In genomic region chr11:118170333-118170732, GRCm38 (mm10) we compare ENCODE assay signal across 20 mouse cellular contexts. TPM values are rescaled to one million over a fixed set of nuclear protein-coding genes. Genes with fewer than 3 reads are reported as not detected.
DNase-seq lines count a peak whose midpoint lies in the region; ATAC-seq lines count a peak whose summit lies in the region.
"Had no signal": no experiment of that assay in that cellular context is flagged by ENCODE, and none has a peak within 500 bp of the region (broad histone marks: within the 10 kb centered on the region; RNA-seq: fewer than 3 reads in every experiment).

No protein-coding gene starts in this region.

- 49% methylated on average over 5 of the region's 5 CpGs for WGBS in heart, embryonic 15.5 days
- 79% methylated on average over 5 of the region's 5 CpGs for WGBS in heart, embryonic 11.5 days (ENCODE audit: insufficient replicate concordance)
- 91% methylated on average over 5 of the region's 5 CpGs for WGBS in kidney, embryonic 16.5 days
- WGBS in forebrain, embryonic 14.5 days: 93% methylated on average over 5 of the region's 5 CpGs

- H3K36me3 ChIP-seq in heart, embryonic 15.5 days: peaks cover 24% of the 10 kb centered on the region; the same call in 1 of the 2 replicates
- peaks cover 4% of the 10 kb centered on the region for H3K36me3 ChIP-seq in heart, embryonic 11.5 days (ENCODE audit: control insufficient read depth, insufficient read depth, low read length)
- peaks cover 29% of the 10 kb centered on the region for H3K36me3 ChIP-seq in kidney, embryonic 16.5 days (ENCODE audit: insufficient read depth, low read length)
- H3K36me3 ChIP-seq in forebrain, embryonic 14.5 days (ENCODE audit: control insufficient read depth, insufficient read depth, low read length): peaks cover 50% of the 10 kb centered on the region

- H3K9me3 ChIP-seq in heart, embryonic 15.5 days (replicated peaks): no peaks in the 10 kb centered on the region
- H3K9me3 ChIP-seq in heart, embryonic 11.5 days (replicated peaks; ENCODE audit: control insufficient read depth, low read length): no peaks in the 10 kb centered on the region
- H3K9me3 ChIP-seq in kidney, embryonic 16.5 days (ENCODE audit: low read length): no peaks in the 10 kb centered on the region
- H3K9me3 ChIP-seq in forebrain, embryonic 14.5 days (replicated peaks; ENCODE audit: control insufficient read depth, low read length): no peaks in the 10 kb centered on the region
- H3K9me3 ChIP-seq: embryonic facial prominence, embryonic 15.5 days; forebrain, embryonic 15.5 days; limb, embryonic 13.5 days; liver, embryonic 12.5 days; midbrain, embryonic 10.5 days had no signal

- DNase-seq in cerebellum, adult 11 months: peak; percentile 50
- peak; percentile 66 to 70 for DNase-seq in cerebellum, postnatal 36 days
- DNase-seq in right cerebral cortex, postnatal 25 days: no peak
- DNase-seq in forebrain, embryonic 14.5 days (ENCODE audit: low spot score): no peak
- DNase-seq: adrenal gland, postnatal 10 days; kidney, postnatal 36 days; lung, adult 18-20 months; lung, postnatal 10 days; right cerebral cortex, postnatal 14 days had no signal

- H3K4me2 ChIP-seq in heart, embryonic 15.5 days: no peak overlapping the region
- H3K4me2 ChIP-seq in heart, embryonic 11.5 days: no peak overlapping the region
- H3K4me2 ChIP-seq in kidney, embryonic 16.5 days (replicated peaks; ENCODE audit: low read depth, low read length): no peak overlapping the region
- H3K4me2 ChIP-seq in forebrain, embryonic 14.5 days (ENCODE audit: low read length): no peak overlapping the region
- H3K4me2 ChIP-seq: embryonic facial prominence, embryonic 15.5 days; forebrain, embryonic 15.5 days; limb, embryonic 13.5 days; liver, embryonic 12.5 days had no signal

- peak overlapping the region; percentile 74 for H3K27ac ChIP-seq in heart, embryonic 15.5 days
- H3K27ac ChIP-seq in heart, embryonic 11.5 days (ENCODE audit: low read depth, low read length): no peak overlapping the region
- H3K27ac ChIP-seq in kidney, embryonic 16.5 days (ENCODE audit: low read length): no peak overlapping the region
- H3K27ac ChIP-seq in forebrain, embryonic 14.5 days (ENCODE audit: low read depth, low read length): no peak overlapping the region
- H3K27ac ChIP-seq: embryonic facial prominence, embryonic 15.5 days; forebrain, embryonic 15.5 days; hindbrain, postnatal 0 days; limb, embryonic 13.5 days; liver, embryonic 12.5 days; midbrain, embryonic 10.5 days had no signal

- no peak overlapping the region for H3K9ac ChIP-seq in heart, embryonic 15.5 days
- H3K9ac ChIP-seq in heart, embryonic 11.5 days (ENCODE audit: low read depth, low read length): no peak overlapping the region
- no peak overlapping the region for H3K9ac ChIP-seq in kidney, embryonic 16.5 days (replicated peaks; ENCODE audit: low read length)
- H3K9ac ChIP-seq in forebrain, embryonic 14.5 days (ENCODE audit: low read length): no peak overlapping the region
- H3K9ac ChIP-seq: embryonic facial prominence, embryonic 15.5 days; forebrain, embryonic 15.5 days; limb, embryonic 13.5 days; liver, embryonic 12.5 days had no signal

- ATAC-seq in cerebellum, adult (ENCODE audit: insufficient number of reproducible peaks, low FRiP score, low TSS enrichment): no peak
- ATAC-seq in heart, embryonic 15.5 days (replicated peaks; ENCODE audit: insufficient number of reproducible peaks, insufficient read depth, low FRiP score, low read depth): no peak; the same call in 1 of the 2 replicates
- ATAC-seq in heart, embryonic 11.5 days (replicated peaks; ENCODE audit: insufficient number of reproducible peaks, low FRiP score, low TSS enrichment): no peak
- no peak for ATAC-seq in kidney, embryonic 16.5 days (ENCODE audit: low FRiP score, low TSS enrichment)
- no peak for ATAC-seq in forebrain, embryonic 14.5 days
- ATAC-seq: forebrain, embryonic 15.5 days; hindbrain, postnatal 0 days; intestine, postnatal 0 days; liver, embryonic 12.5 days had no signal

- no peak overlapping the region for H3K4me3 ChIP-seq in heart, embryonic 15.5 days
- H3K4me3 ChIP-seq in heart, embryonic 11.5 days (ENCODE audit: low read depth, low read length): no peak overlapping the region
- no peak overlapping the region for H3K4me3 ChIP-seq in kidney, embryonic 16.5 days (ENCODE audit: low read length)
- H3K4me3 ChIP-seq in forebrain, embryonic 14.5 days (ENCODE audit: low read depth, low read length): no peak overlapping the region
- H3K4me3 ChIP-seq: embryonic facial prominence, embryonic 15.5 days; forebrain, embryonic 15.5 days; limb, embryonic 13.5 days; liver, embryonic 12.5 days; midbrain, embryonic 10.5 days had no signal

- no peaks in the 10 kb centered on the region for H3K27me3 ChIP-seq in heart, embryonic 15.5 days
- H3K27me3 ChIP-seq in heart, embryonic 11.5 days (ENCODE audit: control insufficient read depth, insufficient read depth, low read length): no peaks in the 10 kb centered on the region
- H3K27me3 ChIP-seq in kidney, embryonic 16.5 days (ENCODE audit: insufficient read depth, low read length): no peaks in the 10 kb centered on the region
- no peaks in the 10 kb centered on the region for H3K27me3 ChIP-seq in forebrain, embryonic 14.5 days (replicated peaks; ENCODE audit: control insufficient read depth, insufficient read depth, low read length)
- H3K27me3 ChIP-seq: embryonic facial prominence, embryonic 15.5 days; forebrain, embryonic 15.5 days; limb, embryonic 13.5 days; liver, embryonic 12.5 days had no signal

- H3K4me1 ChIP-seq in heart, embryonic 15.5 days (replicated peaks): peaks cover 81% of the 10 kb centered on the region
- H3K4me1 ChIP-seq in heart, embryonic 11.5 days (ENCODE audit: control insufficient read depth, insufficient read depth, low read length): peaks cover 20% of the 10 kb centered on the region
- H3K4me1 ChIP-seq in kidney, embryonic 16.5 days (ENCODE audit: insufficient read depth, low read length): 0 out of 2 replicates have a peak, but pooled peaks cover under 1% of the 10 kb centered on the region
- H3K4me1 ChIP-seq in forebrain, embryonic 14.5 days (ENCODE audit: control insufficient read depth, insufficient read depth, low read length): no peaks in the 10 kb centered on the region
- H3K4me1 ChIP-seq: forebrain, embryonic 15.5 days; liver, embryonic 12.5 days; midbrain, embryonic 10.5 days had no signal

RNA-seq across cellular contexts. Expression of gene Dnah17, which starts 39.9 kb away (rescaled TPM):
- 0.06 and 0.15 TPM in 2 replicates for polyA plus RNA-seq in heart, embryonic 15.5 days (2015; fragmentation: Nextera tagmentation; extraction: Ambion mirVana)
- polyA plus RNA-seq in heart, embryonic 11.5 days (2014; fragmentation: Nextera tagmentation; extraction: Ambion mirVana): 0.04 and 0.20 TPM in 2 replicates
- 0.16 and 0.19 TPM in 2 replicates for polyA plus RNA-seq in kidney, embryonic 16.5 days (2015; fragmentation: Nextera tagmentation; extraction: Ambion mirVana)
- polyA plus RNA-seq in forebrain, embryonic 14.5 days (2014; fragmentation: Nextera tagmentation; extraction: Ambion mirVana): 0.08 and 0.14 TPM in 2 replicates

Comparison
In these comparisons a context has a peak if more than half of its experiments do, and no peak if none do; other contexts are left out.
1. DNase-seq: peak in cerebellum, adult 11 months (single experiment) and cerebellum, postnatal 36 days (2 of 2); none in right cerebral cortex, postnatal 25 days (single experiment) and forebrain, embryonic 14.5 days (single experiment).